Mouse (Mus musculus) T-cell, adult 66 days (primary cell): Measurements from ENCODE around the gene Map3k10. TPM values are rescaled to one million over a fixed set of nuclear protein-coding genes. Genes with fewer than 3 reads are reported as not detected.

ENCODE experiments used
- total RNA-seq, 2 experiments: library from RNA; stranded (reverse); gene quantifications; 3 replicates in 1 of 2; 4 replicates in 1 of 2; pipeline ENCODE4 v1.2.4; 2023

The Map3k10 gene
- 10 to 100 TPM; 14.4 to 21.8 TPM for total RNA-seq

DNA sequence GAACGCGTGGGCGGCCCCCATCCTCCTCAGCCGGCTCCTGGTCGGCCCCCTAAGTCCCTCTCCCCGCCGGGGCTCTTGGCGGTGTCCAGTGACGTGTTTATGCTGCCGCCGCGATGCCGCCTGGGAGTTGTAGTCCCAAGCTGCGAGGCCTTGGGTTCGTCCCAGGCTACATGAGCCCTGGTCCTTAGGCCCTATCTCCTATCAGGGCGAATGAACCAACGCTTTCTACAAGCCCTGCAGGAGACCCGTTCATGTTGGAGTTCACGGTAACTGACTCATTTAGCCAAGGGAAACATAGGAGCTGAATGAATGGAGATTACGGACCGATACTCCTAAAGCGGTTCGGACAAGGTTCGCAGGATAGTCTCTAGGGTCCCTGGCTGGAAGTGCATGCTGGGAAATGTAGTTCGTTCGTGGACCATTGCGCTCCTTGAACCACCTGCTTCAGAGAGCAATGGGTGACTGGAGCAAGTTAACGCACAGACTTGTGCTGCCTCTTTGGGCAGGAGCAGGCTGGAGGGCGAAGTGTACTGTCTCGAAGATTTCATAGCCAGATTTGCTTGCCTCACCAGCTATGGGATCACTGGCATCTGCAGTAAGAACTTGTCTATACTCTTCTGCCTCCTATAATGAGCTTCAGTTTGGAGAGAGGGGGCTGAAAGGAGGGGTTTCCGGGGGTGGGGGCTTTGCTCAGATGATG, at the start of gene Map3k10:
Map3k10 (minus strand) TSS at position 77 of the 700 bp plus-strand sequence.

DNA sequence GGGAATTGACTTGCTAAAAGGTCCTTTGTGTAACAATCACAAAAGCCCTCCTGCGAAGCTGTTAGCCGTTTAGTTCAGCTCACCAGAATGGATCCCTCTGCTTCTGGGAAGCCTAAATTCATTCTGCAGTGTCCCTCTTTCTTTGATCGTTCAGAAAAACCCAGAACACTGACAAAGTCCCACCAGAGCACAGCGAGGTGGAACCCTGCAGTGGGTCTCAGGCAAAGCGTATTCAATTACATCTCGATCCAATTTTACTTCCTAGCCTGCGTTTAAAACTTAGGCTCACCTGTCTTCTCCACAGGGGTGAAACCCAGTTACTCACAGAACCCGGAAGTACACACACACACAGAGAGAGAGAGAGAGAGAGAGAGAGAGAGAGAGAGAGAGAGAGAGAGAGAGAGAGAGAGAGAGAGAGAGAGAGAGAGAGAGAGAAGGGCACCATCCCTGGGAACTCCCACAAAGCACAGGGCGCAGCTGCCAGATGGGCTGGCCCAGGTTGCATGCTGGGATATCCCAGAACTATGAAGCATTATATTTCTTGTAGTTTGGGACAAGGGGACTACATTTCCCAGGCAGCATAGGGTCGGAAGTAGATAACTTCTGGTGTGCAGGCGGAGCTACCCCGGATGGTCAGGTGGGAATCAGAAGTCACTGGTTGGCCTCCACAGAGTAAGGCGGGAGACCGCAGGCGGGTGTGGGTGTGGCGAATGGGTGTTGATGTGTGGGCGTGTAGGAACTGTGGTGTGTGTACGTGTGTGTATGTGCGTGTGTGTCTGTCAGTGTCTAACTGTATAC, 14.6 kb upstream of the Map3k10 start, which contains the start of gene Zfp607b:
Zfp607b (plus strand) TSS at position 526 of the 798 bp plus-strand sequence.

DNA sequence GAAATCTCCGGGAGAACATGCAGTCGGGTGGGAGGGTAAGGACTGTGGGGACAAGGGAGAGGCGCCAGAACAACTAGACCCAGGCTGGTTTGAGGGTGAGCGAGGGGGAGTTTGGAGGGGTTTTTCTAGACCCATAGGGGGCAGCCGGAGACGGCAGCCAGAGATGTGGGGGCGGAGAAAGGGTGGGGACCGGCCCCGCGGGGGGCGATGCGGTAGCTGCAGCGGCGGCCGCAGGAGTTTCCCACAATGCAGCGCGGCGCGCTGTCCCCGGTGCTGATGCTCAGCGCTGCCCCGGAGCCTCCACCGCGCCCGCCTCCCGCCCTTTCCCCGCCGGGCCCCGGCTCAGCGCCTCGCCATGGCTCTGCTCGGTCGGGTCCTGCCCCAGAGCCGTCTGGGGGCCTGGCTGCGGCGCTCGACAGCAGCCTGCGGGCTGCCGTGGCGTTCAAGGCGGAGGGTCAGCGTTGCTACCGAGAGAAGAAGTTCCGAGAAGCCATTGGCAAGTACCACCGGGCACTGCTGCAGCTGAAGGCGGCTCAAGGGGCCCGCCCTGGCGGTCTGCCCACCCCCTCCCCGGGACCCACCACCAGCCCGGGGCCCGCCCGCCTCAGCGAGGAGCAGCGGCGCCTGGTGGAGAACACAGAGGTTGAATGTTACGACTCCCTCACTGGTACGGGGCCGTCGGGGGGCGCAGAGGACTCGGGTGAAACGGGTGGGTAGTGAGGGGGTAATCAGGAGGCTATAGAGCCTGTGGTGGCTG, 20.5 kb downstream of the Map3k10 start, which contains the start of gene Ttc9b:
Ttc9b (plus strand) TSS at position 235 of the 757 bp plus-strand sequence.

Other genes starting within 250 kb of the Map3k10 start
- gene Sptbn4, start 226.9 kb downstream of the Map3k10 start, total RNA-seq = not detected
- gene Blvrb, start 226.6 kb downstream of the Map3k10 start, total RNA-seq = 10 to 100 TPM; 11.0 to 13.4 TPM
- gene Sertad3, start 200.8 kb downstream of the Map3k10 start, total RNA-seq = 10 to 100 TPM; 13.1 to 15.4 TPM
- gene Sertad1, start 187.7 kb downstream of the Map3k10 start, total RNA-seq = 10 to 100 TPM; 32.9 to 42.1 TPM
- 1 to 10 TPM; 1.5 to 1.6 TPM for gene Prx, start 175.3 kb downstream of the Map3k10 start, total RNA-seq
- gene Hipk4, start 151.3 kb downstream of the Map3k10 start, total RNA-seq = under 1 TPM; 0.21 to 0.55 TPM
- 100 to 1,000 TPM; 117 to 120 TPM for gene Pld3, start 121.4 kb downstream of the Map3k10 start, total RNA-seq
- gene 2310022A10Rik, start 121.4 kb downstream of the Map3k10 start, total RNA-seq = 10 to 100 TPM; 23.2 to 28.0 TPM
- 100 to 1,000 TPM; 142 to 145 TPM for gene Akt2, start 83.0 kb downstream of the Map3k10 start, total RNA-seq
- gene Ttc9b, start 20.7 kb downstream of the Map3k10 start, total RNA-seq = under 1 TPM in 1 of 2 experiments, not detected in 1; 0.35 TPM
- gene Zfp607b, start 14.7 kb upstream of the Map3k10 start, total RNA-seq = 1 to 10 TPM; 1.3 to 1.9 TPM
- 10 to 100 TPM; 14.3 to 20.1 TPM for gene Zfp60, start 56.8 kb upstream of the Map3k10 start, total RNA-seq
- gene Zfp626, start 132.6 kb upstream of the Map3k10 start, total RNA-seq = 10 to 100 TPM in 1 of 2 experiments, 1 to 10 TPM in 1; 9.5 to 13.4 TPM
- gene Zfp59, start 164.0 kb upstream of the Map3k10 start, total RNA-seq = 1 to 10 TPM; 4.7 to 6.3 TPM
- gene Zfp607a, start 182.9 kb upstream of the Map3k10 start, total RNA-seq = 10 to 100 TPM; 19.7 to 22.0 TPM